Mouse (Mus musculus) heart, postnatal 25 days (tissue): ENCODE data around the gene Sec16a. TPM values are rescaled to one million over a fixed set of nuclear protein-coding genes. Genes with fewer than 3 reads are reported as not detected.

ENCODE experiments used
- DNase-seq: peaks from one replicate; pipeline ENCODE4 v3.0.0; 2022; ENCODE audit warnings: low spot score
- intact Hi-C: fragments of 180-260 bp; cut with DNase I; formaldehyde crosslinking; loops from one replicate; pipeline ENCODE4 v1.15.1; 2025
- microRNA-seq: library from miRNA; unstranded; fragments of <30 nt; microRNA quantifications from one replicate; pipeline ENCODE4 v1.2.0, GENCODE M21; 2022
- total RNA-seq, 2 experiments: library from RNA; stranded (reverse); gene quantifications; 2 replicates each; pipeline ENCODE4 v1.2.3; 2021

Sec16a gene
- total RNA-seq, 2 experiments from 2014 or later = 34.9 to 38.8 TPM

DNA sequence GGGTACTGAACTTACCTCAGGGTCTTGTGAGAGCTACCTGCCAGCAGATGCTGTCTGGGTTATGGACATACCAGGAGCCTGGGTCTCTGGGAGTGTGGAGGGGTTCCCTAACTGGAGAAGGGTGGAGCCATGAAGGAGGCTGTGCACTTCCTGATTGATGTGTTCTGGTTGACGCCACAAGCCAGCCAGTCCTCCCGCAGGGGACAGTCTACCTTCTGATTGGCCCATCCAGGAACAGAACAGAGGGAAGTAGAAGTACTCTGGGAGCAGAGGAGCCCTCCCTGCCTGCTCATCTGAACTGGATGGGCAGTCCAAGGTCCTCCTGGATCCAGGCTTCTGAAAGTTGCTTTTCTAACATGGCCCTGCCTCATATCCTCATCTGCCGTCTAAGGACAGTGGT lies 84.2 kb downstream of the Sec16a start, which contains the start of gene Card9:
Gene Card9, minus strand, starts transcription at position 147 of the 400 bp plus-strand sequence.
- DNase-seq = no peak
- intact Hi-C loops = no loop called here

DNA sequence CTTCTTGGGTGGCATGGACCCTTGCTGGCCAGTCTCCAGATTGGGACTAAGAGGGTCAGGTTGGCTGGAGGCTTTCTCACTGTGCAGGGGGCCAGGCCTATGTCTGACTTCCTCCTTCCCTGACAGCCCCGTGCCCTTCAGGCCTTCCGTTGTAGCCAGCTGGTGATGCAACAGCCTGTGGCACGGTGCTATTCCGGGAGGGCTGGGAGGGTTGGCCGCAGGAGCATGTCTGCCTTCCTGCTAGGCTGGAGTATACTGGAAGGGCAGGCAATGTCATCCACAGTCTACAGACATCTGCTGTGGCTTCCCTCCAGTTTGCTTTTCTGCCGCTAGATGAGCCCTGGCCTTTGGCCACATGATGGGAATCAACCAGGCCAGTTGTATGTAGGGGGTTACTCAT lies 85.0 kb downstream of the Sec16a start:
- intact Hi-C loops = no loop called here

More for the DNA sequence above, 85.0 kb downstream of the Sec16a start:
- DNase-seq = no peak

Small RNA genes within 50 kb of the gene (microRNA-seq; reads per million reads assigned to microRNA genes)
- gene Mir6996 = 1.7 reads per million

Other genes starting within 250 kb of the Sec16a start
- not detected for gene Lhx3, start 236.9 kb downstream of the Sec16a start, total RNA-seq
- 10 to 100 TPM; 15.8 to 15.9 TPM for gene Qsox2, start 207.7 kb downstream of the Sec16a start, total RNA-seq
- under 1 TPM; 0.08 to 0.18 TPM for gene Ccdc187, start 150.7 kb downstream of the Sec16a start, total RNA-seq
- 100 to 1,000 TPM; 195 to 226 TPM for gene Gpsm1, start 129.7 kb downstream of the Sec16a start, total RNA-seq
- 10 to 100 TPM; 20.0 to 21.8 TPM for gene Dnlz, start 93.1 kb downstream of the Sec16a start, total RNA-seq
- 1 to 10 TPM; 1.8 to 1.9 TPM for gene Card9, start 84.3 kb downstream of the Sec16a start, total RNA-seq
- gene Snapc4, start 64.6 kb downstream of the Sec16a start, total RNA-seq = 10 to 100 TPM in 1 of 2 experiments, 1 to 10 TPM in 1; 8.9 to 11.2 TPM
- 10 to 100 TPM; 49.1 to 50.1 TPM for gene Entr1, start 55.9 kb downstream of the Sec16a start, total RNA-seq
- 100 to 1,000 TPM; 129 to 130 TPM for gene Pmpca, start 55.9 kb downstream of the Sec16a start, total RNA-seq
- gene Inpp5e, start 36.0 kb downstream of the Sec16a start, total RNA-seq = 10 to 100 TPM; 15.2 to 16.9 TPM
- gene Notch1, start 71.4 kb upstream of the Sec16a start, total RNA-seq = 10 to 100 TPM; 27.5 to 32.3 TPM
- gene Egfl7, start 134.8 kb upstream of the Sec16a start, total RNA-seq = 100 to 1,000 TPM; 149 to 179 TPM
- not detected for gene Gm20532, start 141.4 kb upstream of the Sec16a start, total RNA-seq
- gene Agpat2, start 159.2 kb upstream of the Sec16a start, total RNA-seq = 10 to 100 TPM; 49.7 to 51.6 TPM
- 10 to 100 TPM; 26.9 to 28.9 TPM for gene Fam69b, start 183.2 kb upstream of the Sec16a start, total RNA-seq
- gene Lcn4, start 226.1 kb upstream of the Sec16a start, total RNA-seq = not detected